Mouse (Mus musculus) cortical plate, adult 2 months (tissue): ENCODE data around the gene Cog8.

Source experiments
- CTCF ChIP-seq: fragments of 200-500 bp; IDR thresholded peaks from 2 replicates; pipeline ENCODE4 v1.5.1; 2011; ENCODE audit warnings: mild to moderate bottlenecking, control low read depth, low read length; ENCODE audit not compliant: insufficient read depth; ENCODE audit errors: extremely low read depth
- POLR2A ChIP-seq: fragments of 200-500 bp; IDR thresholded peaks from 2 replicates; pipeline ENCODE4 v1.6.1; 2011; ENCODE audit warnings: mild to moderate bottlenecking, low read length, control low read depth; ENCODE audit not compliant: insufficient read depth; ENCODE audit errors: extremely low read depth

DNA sequence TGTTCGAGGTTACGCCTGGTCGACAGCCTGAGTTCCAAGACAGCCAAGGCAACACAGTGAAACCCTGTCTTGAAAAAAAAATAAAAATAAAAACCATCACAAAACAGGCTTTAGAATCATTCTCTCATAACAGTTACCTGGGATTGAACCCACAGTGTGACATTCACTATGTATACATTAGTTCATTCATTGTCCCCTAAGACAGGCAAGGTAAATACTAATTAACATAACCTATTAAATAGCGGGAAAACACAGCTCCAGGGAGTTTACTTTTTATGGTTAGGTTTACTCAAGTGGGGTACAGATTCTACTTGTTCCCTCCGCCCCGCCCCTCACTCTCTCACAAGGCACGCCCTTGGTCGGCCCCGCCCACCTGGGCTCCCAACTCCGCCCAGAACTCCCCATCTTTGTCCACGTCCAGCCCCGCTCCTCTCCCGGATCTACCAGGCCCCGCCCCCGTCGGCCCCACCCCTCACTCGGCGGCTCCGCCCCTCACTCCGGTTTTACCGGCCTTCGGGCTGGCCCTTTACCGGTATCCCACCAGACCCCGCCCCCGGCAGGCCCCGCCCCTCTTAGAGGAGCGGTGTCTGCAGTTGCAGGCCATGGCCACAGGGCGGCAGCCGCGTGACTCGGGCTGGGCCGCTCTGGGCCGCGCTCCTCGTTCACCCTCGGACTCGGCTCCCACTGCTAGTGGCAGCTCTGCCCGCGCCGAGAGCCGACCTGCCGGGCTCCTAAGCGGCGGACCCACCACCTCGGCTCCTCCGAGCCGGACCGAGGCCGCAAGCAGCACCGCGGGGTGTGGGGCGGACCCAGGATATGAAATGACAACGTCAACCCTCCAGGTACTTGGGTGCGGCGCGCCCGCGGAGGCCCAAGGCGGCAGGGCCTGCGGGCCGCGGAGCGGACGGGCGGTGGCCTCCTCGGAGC is 25.6 kb downstream of the Cog8 start, which contains the start of gene Vps4a:
- TF ChIP-seq CTCF, result peak; percentile 53
- peak; percentile 65; the same call in 1 of the 2 replicates for TF ChIP-seq POLR2A
